Mouse (Mus musculus) MEL (cell line): ENCODE measurements around the gene Rap1gds1.

Experiments
- CTCF ChIP-seq, 3 experiments: IDR thresholded peaks in 2 of 3; conservative IDR thresholded peaks in 1 of 3; 2 replicates each; pipeline ENCODE4 v1.5.1; 2011 to 2012; ENCODE audit warnings: low read length in 3 of 3, low read depth in 2 of 3, mild to moderate bottlenecking in 2 of 3, improper control_type of control experiment in 1 of 3, inconsistent platforms in 1 of 3, mixed read lengths in 1 of 3, moderate library complexity in 1 of 3; ENCODE audit not compliant: control insufficient read depth in 1 of 3, insufficient read depth in 1 of 3, poor library complexity in 1 of 3, severe bottlenecking in 1 of 3
- TAL1 ChIP-seq: IDR thresholded peaks from 2 replicates; pipeline ENCODE4 v1.6.1; 2012; ENCODE audit warnings: mild to moderate bottlenecking, inconsistent platforms, low read length, moderate library complexity, mixed read lengths

DNA sequence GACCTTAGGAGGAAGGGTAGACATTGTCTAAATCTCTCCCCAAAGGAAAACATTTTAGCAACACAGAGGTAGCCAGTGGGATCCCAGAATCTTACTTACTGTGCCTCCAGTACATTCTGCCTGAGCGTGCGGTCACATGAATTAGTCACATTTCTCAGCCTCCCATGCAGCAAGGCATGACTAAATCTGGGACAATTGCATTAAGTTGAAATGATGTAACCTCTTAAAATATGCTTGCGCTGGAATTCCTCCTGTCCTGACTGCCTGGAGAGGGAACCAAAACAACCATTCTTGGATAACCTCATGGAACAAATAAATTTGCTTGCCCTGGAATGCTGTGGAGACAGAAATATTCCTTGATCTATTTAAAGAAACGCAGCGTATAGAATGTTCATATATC, 33.2 kb upstream of the Rap1gds1 start:
- TF ChIP-seq CTCF (IDR thresholded peaks at IDR 0.05 in 2 of 3, conservative IDR thresholded peaks at IDR 0.05 in 1 of 3; ENCODE audit: control insufficient read depth in 1 of 3, insufficient read depth in 1 of 3, low read depth in 2 of 3, low read length in 3 of 3, poor library complexity in 1 of 3, severe bottlenecking in 1 of 3) (no peak), TAL1 (no peak)
